ENCODE assay signal across 25 mouse cellular contexts in the genomic region with DNA sequence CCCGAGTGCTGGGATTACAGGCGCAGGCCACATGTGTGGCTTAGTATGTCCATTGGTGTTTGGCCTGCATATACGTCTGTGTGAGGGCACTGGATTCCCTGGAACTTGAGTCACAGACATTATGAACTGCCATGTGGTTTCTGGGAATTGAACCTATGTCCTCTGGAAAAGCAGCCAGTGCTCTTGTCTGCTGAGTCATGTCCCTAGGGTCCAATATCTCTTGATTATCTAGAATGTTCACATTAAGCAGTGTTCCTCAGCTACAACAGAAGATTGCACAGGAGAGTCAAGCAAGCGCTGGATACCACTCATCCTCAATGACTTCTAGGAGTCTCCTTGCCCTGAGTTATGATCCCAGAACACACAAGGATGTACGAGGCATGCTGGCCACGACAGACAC. TPM values are rescaled to one million over a fixed set of nuclear protein-coding genes. Genes with fewer than 3 reads are reported as not detected.
DNase-seq lines count a peak whose midpoint lies in the region; ATAC-seq lines count a peak whose summit lies in the region.
"Had no signal": no experiment of that assay in that cellular context is flagged by ENCODE, and none has a peak within 500 bp of the region (broad histone marks: within the 10 kb centered on the region; RNA-seq: fewer than 3 reads in every experiment).

No protein-coding gene starts in this region.

- peaks cover 40% of the 10 kb centered on the region for H3K27me3 ChIP-seq in limb, embryonic 11.5 days (ENCODE audit: control insufficient read depth, insufficient read depth, low read length)
- H3K27me3 ChIP-seq in limb, embryonic 10.5 days (ENCODE audit: low read depth, poor library complexity, severe bottlenecking), result peaks cover 69% of the 10 kb centered on the region

- 0 out of 2 replicates have a peak overlapping the region, but pooled peaks have one; percentile 3 for H3K9ac ChIP-seq in limb, embryonic 11.5 days (ENCODE audit: low read length)
- H3K9ac ChIP-seq: embryonic facial prominence, embryonic 13.5 days; embryonic facial prominence, embryonic 15.5 days; forebrain, embryonic 12.5 days had no signal

- no peaks in the 10 kb centered on the region for H3K9me3 ChIP-seq in limb, embryonic 11.5 days (ENCODE audit: control insufficient read depth, low read length)
- no peaks in the 10 kb centered on the region for H3K9me3 ChIP-seq in limb, embryonic 10.5 days (replicated peaks)
- H3K9me3 ChIP-seq: embryonic facial prominence, embryonic 13.5 days; embryonic facial prominence, embryonic 15.5 days; forebrain, embryonic 10.5 days; forebrain, embryonic 12.5 days had no signal

- H3K4me2 ChIP-seq in limb, embryonic 11.5 days (ENCODE audit: low read depth, severe bottlenecking), result no peak overlapping the region
- H3K4me2 ChIP-seq: embryonic facial prominence, embryonic 13.5 days; embryonic facial prominence, embryonic 15.5 days; forebrain, embryonic 12.5 days had no signal

- no peak overlapping the region for H3K27ac ChIP-seq in limb, embryonic 11.5 days (replicated peaks; ENCODE audit: low read depth, low read length)
- H3K27ac ChIP-seq in limb, embryonic 10.5 days, result no peak overlapping the region
- H3K27ac ChIP-seq: embryonic facial prominence, embryonic 13.5 days; embryonic facial prominence, embryonic 15.5 days; forebrain, embryonic 10.5 days; forebrain, embryonic 12.5 days had no signal

- H3K4me3 ChIP-seq in limb, embryonic 11.5 days (ENCODE audit: low read depth, low read length), result no peak overlapping the region
- no peak overlapping the region for H3K4me3 ChIP-seq in limb, embryonic 10.5 days
- H3K4me3 ChIP-seq: embryonic facial prominence, embryonic 13.5 days; embryonic facial prominence, embryonic 15.5 days; erythroblast, embryonic 14.5 days; forebrain, embryonic 10.5 days; forebrain, embryonic 12.5 days had no signal

- ATAC-seq in limb, embryonic 11.5 days (ENCODE audit: insufficient number of reproducible peaks, low FRiP score, low TSS enrichment, low read depth), result no peak
- ATAC-seq: activated CD4-positive, CD25-positive, alpha-beta regulatory T cell, adult 4 months; forebrain, embryonic 14.5 days; forebrain, embryonic 16.5 days; Patski had no signal

- WGBS in limb, embryonic 11.5 days, result 83% methylated on average over 6 of the region's 6 CpGs
- 86% methylated on average over 6 of the region's 6 CpGs for WGBS in limb, embryonic 10.5 days

- no peaks in the 10 kb centered on the region for H3K36me3 ChIP-seq in limb, embryonic 11.5 days (ENCODE audit: control insufficient read depth, insufficient read depth, low read length)
- no peaks in the 10 kb centered on the region for H3K36me3 ChIP-seq in limb, embryonic 10.5 days
- H3K36me3 ChIP-seq: embryonic facial prominence, embryonic 13.5 days; embryonic facial prominence, embryonic 15.5 days; forebrain, embryonic 10.5 days; forebrain, embryonic 12.5 days had no signal

- DNase-seq in limb, embryonic 11.5 days (ENCODE audit: low spot score), result no peak
- DNase-seq in limb, embryonic 10.5 days (ENCODE audit: low spot score), result no peak
- DNase-seq in 3T3-L1 (ENCODE audit: low read depth, low spot score), result peak; percentile 87
- DNase-seq in MN1 (ENCODE audit: low spot score), result peak; percentile 51
- peak; percentile 7 for DNase-seq in adipocyte (ENCODE audit: low spot score)
- DNase-seq in frontal cortex, postnatal 10 days (ENCODE audit: low spot score in 2 of 2), result no peak
- DNase-seq in kidney, adult 11 months, result no peak
- DNase-seq: adrenal gland, adult 2 months; adrenal gland, postnatal 25 days; cerebellum, adult 11 months; cerebellum, adult 18-20 months; cerebellum, adult 8-10 months; cerebellum, adult 9-11 months; cerebellum, postnatal 14 days; cerebellum, postnatal 36 days; embryo, embryonic 11 days had no signal

- 0 out of 2 replicates have a peak, but pooled peaks cover 7% of the 10 kb centered on the region for H3K4me1 ChIP-seq in limb, embryonic 11.5 days (ENCODE audit: control insufficient read depth, insufficient read depth, low read length)
- peaks cover 32% of the 10 kb centered on the region for H3K4me1 ChIP-seq in limb, embryonic 10.5 days

RNA-seq across cellular contexts. Expression of a gene that starts 4.6 kb away (rescaled TPM):
- 3.9 and 6.2 TPM in 2 replicates for polyA plus RNA-seq in limb, embryonic 11.5 days (2014; fragmentation: Nextera tagmentation; extraction: Ambion mirVana)
- 3.3 and 4.1 TPM in 2 replicates for polyA plus RNA-seq in limb, embryonic 10.5 days (2016; fragmentation: Nextera tagmentation; extraction: Ambion mirVana)

RNA-seq across cellular contexts. Expression of a gene that starts 36.3 kb away (rescaled TPM):
- polyA plus RNA-seq in limb, embryonic 11.5 days (2014; fragmentation: Nextera tagmentation; extraction: Ambion mirVana), result 9.9 and 11.0 TPM in 2 replicates
- 10.5 and 11.5 TPM in 2 replicates for polyA plus RNA-seq in limb, embryonic 10.5 days (2016; fragmentation: Nextera tagmentation; extraction: Ambion mirVana)

RNA-seq across cellular contexts. Expression of a gene that starts 37.1 kb away (rescaled TPM):
- 3.2 and 3.4 TPM in 2 replicates for polyA plus RNA-seq in limb, embryonic 11.5 days (2014; fragmentation: Nextera tagmentation; extraction: Ambion mirVana)
- 3.1 and 3.3 TPM in 2 replicates for polyA plus RNA-seq in limb, embryonic 10.5 days (2016; fragmentation: Nextera tagmentation; extraction: Ambion mirVana)

RNA-seq across cellular contexts. Expression of a gene that starts 53.6 kb away (rescaled TPM):
- polyA plus RNA-seq in limb, embryonic 11.5 days (2014; fragmentation: Nextera tagmentation; extraction: Ambion mirVana), result 15.8 and 17.3 TPM in 2 replicates
- 11.7 and 12.0 TPM in 2 replicates for polyA plus RNA-seq in limb, embryonic 10.5 days (2016; fragmentation: Nextera tagmentation; extraction: Ambion mirVana)

Comparison
In these comparisons a context has a peak if more than half of its experiments do, and no peak if none do; other contexts are left out.
1. DNase-seq: peak in 3T3-L1 (single experiment), MN1 (single experiment) and adipocyte (single experiment); none in limb, embryonic 11.5 days (single experiment), limb, embryonic 10.5 days (single experiment), frontal cortex, postnatal 10 days (0 of 2) and kidney, adult 11 months (single experiment).